Mouse (Mus musculus): ENCODE results near the gene Zc4h2.

- TF ChIP-seq CTCF (IDR thresholded peaks at IDR 0.05; ENCODE audit: borderline replicate concordance, insufficient read depth, low read depth, low read length): no peak
- no peak for TF ChIP-seq POLR2A (IDR thresholded peaks at IDR 0.05; ENCODE audit: borderline replicate concordance, insufficient read depth, low read length)
These were observed 23.9 kb upstream of the Zc4h2 start for GRCm38 (mm10) chrX:95682206-95682605.

All from cerebellum, adult 2 months (tissue).